Mouse (Mus musculus) brain, embryonic 18.5 days (tissue): ENCODE data around the gene Otog.

ENCODE experiments used
- DNase-seq: peaks from one replicate; pipeline ENCODE4 v3.0.0-alpha.2; 2012; ENCODE audit warnings: low read depth, low spot score

The Otog gene

GRCm38 (mm10) chr7:46283681-46284080 is 42.9 kb downstream of the Otog start:
- no peak for DNase-seq

- DNase-seq = no peak
Observed at GRCm38 (mm10) chr7:46285161-46285839, 44.5 kb downstream of the Otog start.

- DNase-seq = no peak
Observed at GRCm38 (mm10) chr7:46286391-46286790, 45.6 kb downstream of the Otog start.

- no peak for DNase-seq
Observed at GRCm38 (mm10) chr7:46287051-46287450, 46.3 kb downstream of the Otog start.

- DNase-seq = no peak
Observed at GRCm38 (mm10) chr7:46296330-46296729, 55.5 kb downstream of the Otog start.

GRCm38 (mm10) chr7:46301031-46301632 is 60.3 kb downstream of the Otog start:
- DNase-seq = no peak

GRCm38 (mm10) chr7:46313486-46313885 is 72.7 kb downstream of the Otog start:
- DNase-seq = no peak

- no peak for DNase-seq
Observed at GRCm38 (mm10) chr7:46314220-46315009, 73.6 kb downstream of the Otog start.

GRCm38 (mm10) chr7:46315692-46316091 is 74.9 kb downstream of the Otog start:
- no peak for DNase-seq

GRCm38 (mm10) chr7:46316948-46317347 is 76.2 kb downstream of the Otog start:
- no peak for DNase-seq

GRCm38 (mm10) chr7:46321242-46321641 is 80.5 kb downstream of the Otog start:
- DNase-seq = no peak

- DNase-seq = no peak
Observed at GRCm38 (mm10) chr7:46327896-46328295, 87.1 kb downstream of the Otog start.

- DNase-seq = no peak
Observed at GRCm38 (mm10) chr7:46337397-46337796, 96.6 kb downstream of the Otog start.

GRCm38 (mm10) chr7:46339818-46340217 is 99.0 kb downstream of the Otog start:
- no peak for DNase-seq

GRCm38 (mm10) chr7:46340295-46340694 is 99.5 kb downstream of the Otog start:
- no peak for DNase-seq

- DNase-seq = no peak
Observed at GRCm38 (mm10) chr7:46341471-46341870, 100.7 kb downstream of the Otog start.

- no peak for DNase-seq
Observed at GRCm38 (mm10) chr7:46347692-46348091, 106.9 kb downstream of the Otog start.

GRCm38 (mm10) chr7:46348813-46349212 is 108.0 kb downstream of the Otog start:
- no peak for DNase-seq

GRCm38 (mm10) chr7:46350119-46350702 is 109.4 kb downstream of the Otog start:
- no peak for DNase-seq

GRCm38 (mm10) chr7:46352748-46353147 is 112.0 kb downstream of the Otog start:
- DNase-seq = no peak

- DNase-seq = no peak
Observed at GRCm38 (mm10) chr7:46353216-46353615, 112.4 kb downstream of the Otog start.

GRCm38 (mm10) chr7:46353875-46354274 is 113.1 kb downstream of the Otog start:
- no peak for DNase-seq
